ENCODE assay signal across 26 mouse cellular contexts in the genomic region with DNA sequence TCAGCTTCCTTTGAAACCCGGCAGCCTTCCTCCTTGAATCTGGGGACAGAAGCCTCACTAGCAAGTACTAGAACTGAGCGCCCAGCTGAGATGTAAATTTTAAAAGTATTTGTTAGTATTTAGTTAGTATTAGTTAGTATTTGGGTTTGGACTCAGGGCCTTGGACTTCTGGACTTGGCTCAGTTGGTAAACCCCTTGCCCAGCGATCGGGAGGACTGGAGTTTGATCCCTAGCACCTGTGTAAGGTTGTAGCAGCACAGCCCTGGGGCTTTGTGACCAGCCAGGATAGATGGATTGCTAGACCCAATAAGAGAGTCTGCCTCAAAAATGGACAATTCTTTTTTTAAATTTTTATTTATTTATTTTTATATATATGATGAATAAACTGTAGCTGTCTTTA.
DNase-seq lines count a peak whose midpoint lies in the region; ATAC-seq and TF ChIP-seq lines count a peak whose summit lies in the region.
"Had no signal": no experiment of that assay in that cellular context is flagged by ENCODE, and none has a peak within 500 bp of the region (broad histone marks: within the 10 kb centered on the region; RNA-seq: fewer than 3 reads in every experiment).

No protein-coding gene starts in this region.

- no peaks in the 10 kb centered on the region for H3K27me3 ChIP-seq in heart, embryonic 11.5 days (ENCODE audit: control insufficient read depth, insufficient read depth, low read length)
- no peaks in the 10 kb centered on the region for H3K27me3 ChIP-seq in hindbrain, postnatal 0 days (ENCODE audit: insufficient read depth, low read length)
- no peaks in the 10 kb centered on the region for H3K27me3 ChIP-seq in hindbrain, embryonic 12.5 days
- no peaks in the 10 kb centered on the region for H3K27me3 ChIP-seq in liver, adult 2 months (ENCODE audit: control insufficient read depth, insufficient read depth, low read length)
- H3K27me3 ChIP-seq in liver, embryonic 11.5 days (replicated peaks; ENCODE audit: control insufficient read depth, insufficient read depth, low read length) = no peaks in the 10 kb centered on the region
- H3K27me3 ChIP-seq in lung, postnatal 0 days (replicated peaks; ENCODE audit: insufficient read depth, low read length) = no peaks in the 10 kb centered on the region
- H3K27me3 ChIP-seq: hindbrain, embryonic 15.5 days; liver, embryonic 15.5 days; neural tube, embryonic 15.5 days had no signal

- TF ChIP-seq CTCF in hindbrain, postnatal 0 days (IDR thresholded peaks at IDR 0.05; ENCODE audit: low read depth) = no peak
- TF ChIP-seq CTCF in liver, adult 2 months (IDR thresholded peaks at IDR 0.05; ENCODE audit: low read depth, low read length) = no peak
- no peak for TF ChIP-seq CTCF in lung, postnatal 0 days (IDR thresholded peaks at IDR 0.05)

- H3K4me3 ChIP-seq in heart, embryonic 11.5 days (ENCODE audit: low read depth, low read length) = no peak overlapping the region
- H3K4me3 ChIP-seq in hindbrain, postnatal 0 days (ENCODE audit: low read length) = no peak overlapping the region
- H3K4me3 ChIP-seq in hindbrain, embryonic 12.5 days = no peak overlapping the region
- H3K4me3 ChIP-seq in liver, adult 2 months (ENCODE audit: insufficient read depth, low read depth, low read length) = no peak overlapping the region
- H3K4me3 ChIP-seq in liver, embryonic 11.5 days (ENCODE audit: low read depth, low read length) = no peak overlapping the region
- no peak overlapping the region for H3K4me3 ChIP-seq in lung, postnatal 0 days (ENCODE audit: low read depth, low read length)
- H3K4me3 ChIP-seq: erythroblast, embryonic 14.5 days; gastrocnemius, adult 2 months; heart, adult 2 months; hindbrain, embryonic 15.5 days; liver, embryonic 15.5 days; neural tube, embryonic 15.5 days had no signal

- H3K4me2 ChIP-seq in heart, embryonic 11.5 days = 0 out of 2 replicates have a peak overlapping the region, but pooled peaks have one; percentile 3
- no peak overlapping the region for H3K4me2 ChIP-seq in hindbrain, postnatal 0 days (ENCODE audit: low read depth, low read length)
- no peak overlapping the region for H3K4me2 ChIP-seq in hindbrain, embryonic 12.5 days (replicated peaks)
- no peak overlapping the region for H3K4me2 ChIP-seq in liver, embryonic 11.5 days
- no peak overlapping the region for H3K4me2 ChIP-seq in lung, postnatal 0 days (replicated peaks; ENCODE audit: low read depth, low read length)
- H3K4me2 ChIP-seq: hindbrain, embryonic 15.5 days; liver, embryonic 15.5 days; neural tube, embryonic 15.5 days had no signal

- DNase-seq in heart, adult 9 months (ENCODE audit: low spot score in 2 of 2) = no peak
- no peak for DNase-seq in hindbrain, postnatal 0 days (ENCODE audit: low spot score)
- peak; percentile 90 for DNase-seq in liver, adult 2 months (ENCODE audit: extremely low read depth, low read depth, low spot score)
- DNase-seq in liver, embryonic 11.5 days (ENCODE audit: low spot score) = no peak
- DNase-seq in lung, postnatal 0 days (ENCODE audit: low spot score) = no peak
- DNase-seq in lung, postnatal 36 days = no peak
- DNase-seq: adrenal gland, adult 8-10 months; cerebellum, adult 2 months; cerebellum, postnatal 14 days; gastrocnemius, adult 2 months; gastrocnemius, postnatal 36 days; heart, adult 2 months; kidney, postnatal 14 days; left cerebral cortex, postnatal 4 days; midbrain, embryonic 14.5 days; retina, postnatal 1 day; right cerebral cortex, postnatal 14 days had no signal

- WGBS in heart, embryonic 11.5 days (ENCODE audit: insufficient replicate concordance) = 80% methylated on average over 4 of the region's 4 CpGs
- WGBS in hindbrain, postnatal 0 days = 87% methylated on average over 4 of the region's 4 CpGs
- 87% methylated on average over 4 of the region's 4 CpGs for WGBS in hindbrain, embryonic 12.5 days
- 26% methylated on average over 4 of the region's 4 CpGs for WGBS in liver, adult 2 months
- whole genome bisulfite sequencing in liver, embryonic 11.5 days = 80% methylated on average over 4 of the region's 4 CpGs
- WGBS in lung, postnatal 0 days = 78% methylated on average over 4 of the region's 4 CpGs

- no peak for TF ChIP-seq EP300 in lung, postnatal 0 days (IDR thresholded peaks at IDR 0.05)

- no peak for TF ChIP-seq POLR2A in liver, adult 2 months (IDR thresholded peaks at IDR 0.05; ENCODE audit: extremely low read depth, insufficient read depth, low read length)

- peaks cover 41% of the 10 kb centered on the region for H3K4me1 ChIP-seq in heart, embryonic 11.5 days (ENCODE audit: control insufficient read depth, insufficient read depth, low read length)
- H3K4me1 ChIP-seq in hindbrain, postnatal 0 days (ENCODE audit: insufficient read depth, low read length) = peaks cover 8% of the 10 kb centered on the region
- peaks cover 16% of the 10 kb centered on the region for H3K4me1 ChIP-seq in hindbrain, embryonic 12.5 days
- H3K4me1 ChIP-seq in liver, adult 2 months (ENCODE audit: control insufficient read depth, insufficient read depth, low read length) = peaks cover 13% of the 10 kb centered on the region
- H3K4me1 ChIP-seq in liver, embryonic 11.5 days (replicated peaks; ENCODE audit: control insufficient read depth, insufficient read depth, low read length) = peaks cover 14% of the 10 kb centered on the region
- H3K4me1 ChIP-seq in lung, postnatal 0 days (ENCODE audit: insufficient read depth, low read depth, low read length) = peaks cover 43% of the 10 kb centered on the region; the same call in 1 of the 2 replicates

- no peaks in the 10 kb centered on the region for H3K36me3 ChIP-seq in heart, embryonic 11.5 days (ENCODE audit: control insufficient read depth, insufficient read depth, low read length)
- no peaks in the 10 kb centered on the region for H3K36me3 ChIP-seq in hindbrain, postnatal 0 days (ENCODE audit: insufficient read depth, low read length)
- H3K36me3 ChIP-seq in hindbrain, embryonic 12.5 days = no peaks in the 10 kb centered on the region
- H3K36me3 ChIP-seq in liver, adult 2 months (ENCODE audit: control insufficient read depth, insufficient read depth, low read length) = no peaks in the 10 kb centered on the region
- H3K36me3 ChIP-seq in liver, embryonic 11.5 days (ENCODE audit: control insufficient read depth, insufficient read depth, low read length) = no peaks in the 10 kb centered on the region
- H3K36me3 ChIP-seq in lung, postnatal 0 days (ENCODE audit: insufficient read depth, low read length) = no peaks in the 10 kb centered on the region
- H3K36me3 ChIP-seq: G1E; hindbrain, embryonic 15.5 days; liver, embryonic 15.5 days; neural tube, embryonic 15.5 days had no signal

- H3K27ac ChIP-seq in heart, embryonic 11.5 days (ENCODE audit: low read depth, low read length) = no peak overlapping the region
- H3K27ac ChIP-seq in hindbrain, postnatal 0 days = peak overlapping the region; percentile 49; the same call in 1 of the 2 replicates
- no peak overlapping the region for H3K27ac ChIP-seq in hindbrain, embryonic 12.5 days
- peak overlapping the region; percentile 45 for H3K27ac ChIP-seq in liver, adult 2 months (replicated peaks; ENCODE audit: insufficient read depth, low read depth, low read length)
- no peak overlapping the region for H3K27ac ChIP-seq in liver, embryonic 11.5 days (ENCODE audit: low read depth, low read length)
- peak overlapping the region; percentile 69 for H3K27ac ChIP-seq in lung, postnatal 0 days (ENCODE audit: low read length)
- H3K27ac ChIP-seq: gastrocnemius, adult 2 months; heart, adult 2 months; hindbrain, embryonic 15.5 days; liver, embryonic 15.5 days; macrophage; neural tube, embryonic 15.5 days had no signal

- no peak overlapping the region for H3K9ac ChIP-seq in heart, embryonic 11.5 days (ENCODE audit: low read depth, low read length)
- H3K9ac ChIP-seq in hindbrain, postnatal 0 days (replicated peaks; ENCODE audit: low read length) = no peak overlapping the region
- no peak overlapping the region for H3K9ac ChIP-seq in hindbrain, embryonic 12.5 days
- no peak overlapping the region for H3K9ac ChIP-seq in liver, adult 2 months (ENCODE audit: low read depth, low read length)
- no peak overlapping the region for H3K9ac ChIP-seq in liver, embryonic 11.5 days (ENCODE audit: low read depth, low read length)
- no peak overlapping the region for H3K9ac ChIP-seq in lung, postnatal 0 days (replicated peaks; ENCODE audit: low read depth)
- H3K9ac ChIP-seq: hindbrain, embryonic 15.5 days; liver, embryonic 15.5 days; neural tube, embryonic 15.5 days had no signal

- no peaks in the 10 kb centered on the region; the same call in 1 of the 2 replicates for H3K9me3 ChIP-seq in heart, embryonic 11.5 days (replicated peaks; ENCODE audit: control insufficient read depth, low read length)
- no peaks in the 10 kb centered on the region for H3K9me3 ChIP-seq in hindbrain, postnatal 0 days (ENCODE audit: low read length)
- no peaks in the 10 kb centered on the region for H3K9me3 ChIP-seq in hindbrain, embryonic 12.5 days (replicated peaks)
- H3K9me3 ChIP-seq in liver, embryonic 11.5 days (ENCODE audit: control insufficient read depth, low read length) = no peaks in the 10 kb centered on the region
- no peaks in the 10 kb centered on the region for H3K9me3 ChIP-seq in lung, postnatal 0 days (ENCODE audit: low read length)
- H3K9me3 ChIP-seq: G1E; hindbrain, embryonic 15.5 days; liver, embryonic 15.5 days; neural tube, embryonic 15.5 days had no signal

- no peak for ATAC-seq in heart, embryonic 11.5 days (replicated peaks; ENCODE audit: insufficient number of reproducible peaks, low FRiP score, low TSS enrichment)
- ATAC-seq in hindbrain, postnatal 0 days = no peak
- no peak for ATAC-seq in hindbrain, embryonic 12.5 days (ENCODE audit: low FRiP score)
- ATAC-seq in liver, embryonic 11.5 days (replicated peaks; ENCODE audit: low FRiP score) = no peak
- no peak for ATAC-seq in lung, postnatal 0 days
- ATAC-seq: forebrain, embryonic 16.5 days had no signal

- no peaks in the 10 kb centered on the region for H3K79me2 ChIP-seq in liver, adult 2 months (ENCODE audit: control insufficient read depth, insufficient read depth, low read length)

Comparison
In these comparisons a context has a peak if more than half of its experiments do, and no peak if none do; other contexts are left out.
1. H3K27ac ChIP-seq: peak in hindbrain, postnatal 0 days (single experiment), liver, adult 2 months (single experiment) and lung, postnatal 0 days (single experiment); none in heart, embryonic 11.5 days (single experiment), hindbrain, embryonic 12.5 days (single experiment) and liver, embryonic 11.5 days (single experiment).